ENCODE assay signal across 11 mouse cellular contexts in genomic region chr9:49722765-49723164, GRCm38 (mm10).
A peak's percentile ranks its signal among the peaks of the same experiment; 100 is the strongest.
DNase-seq lines count a peak whose midpoint lies in the region; ATAC-seq and TF ChIP-seq lines count a peak whose summit lies in the region.
"Had no signal": no experiment of that assay in that cellular context is flagged by ENCODE, and none has a peak within 500 bp of the region (broad histone marks: within the 10 kb centered on the region; RNA-seq: fewer than 3 reads in every experiment).

No protein-coding gene starts in this region.

- H3K27me3 ChIP-seq in Patski (no peaks in the 10 kb centered on the region), myocyte (ENCODE audit: control insufficient read depth, insufficient read depth, insufficient read length) (no peaks in the 10 kb centered on the region)

- in situ Hi-C loops in Patski (cut with MboI; ENCODE audit: low pct_unique_long_range_greater_than_20kb): no loop called here

- H3K36me3 ChIP-seq in myocyte (ENCODE audit: control insufficient read depth, insufficient read depth): peaks cover 5% of the 10 kb centered on the region
- H3K36me3 ChIP-seq: G1E had no signal

- ATAC-seq in Patski: no peak
- no peak for ATAC-seq in erythroblast, adult 5-6 weeks (replicated peaks; ENCODE audit: low FRiP score, poor library complexity, severe bottlenecking)

- no peak overlapping the region for H3K4me3 ChIP-seq in myocyte
- H3K4me3 ChIP-seq: heart, adult 2 months had no signal

- no peak overlapping the region for H3ac ChIP-seq in myocyte (ENCODE audit: control insufficient read depth, insufficient read length)

- DNase-seq in Patski (ENCODE audit: low read depth, low spot score): peak; percentile 42
- peak; percentile 81 for DNase-seq in cerebellum, adult 11-12 months
- peak; percentile 35 to 73 for DNase-seq in layer of hippocampus, adult 18-20 months (ENCODE audit: low spot score in 2 of 2)
- DNase-seq in embryo, embryonic 10 days (ENCODE audit: low spot score): no peak
- DNase-seq in spleen, adult 18-20 months: no peak
- DNase-seq: adrenal gland, postnatal 36 days; heart, adult 2 months; kidney, adult 11 months had no signal

- TF ChIP-seq POLR2A in myocyte (IDR thresholded peaks at IDR 0.05; ENCODE audit: insufficient read length, low read depth): no peak

- POLR2A ChIA-PET in Patski (lab: Charles Lee): no interaction called here

- CTCF ChIA-PET in Patski (lab: Charles Lee): no interaction called here

- H3K79me2 ChIP-seq in myocyte (ENCODE audit: control insufficient read depth, insufficient read depth): peaks cover 98% of the 10 kb centered on the region

- no peak for TF ChIP-seq CTCF in Patski (IDR thresholded peaks at IDR 0.05)

- peak overlapping the region; percentile 12 for H3K4me2 ChIP-seq in myocyte (ENCODE audit: low read depth)

TF ChIP-seq in myocyte, 11 proteins besides CTCF, POLR2A, EP300 and RAD21:
- TF ChIP-seq SRF (IDR thresholded peaks at IDR 0.05; ENCODE audit: control insufficient read depth, insufficient read length, low read depth) (peak; percentile 86), CEBPB (IDR thresholded peaks at IDR 0.05; ENCODE audit: insufficient read depth, poor library complexity, severe bottlenecking) (no peak)

Comparison
In these comparisons a context has a peak if more than half of its experiments do, and no peak if none do; other contexts are left out.
1. DNase-seq: peak in Patski (single experiment), cerebellum, adult 11-12 months (single experiment) and layer of hippocampus, adult 18-20 months (2 of 2); none in embryo, embryonic 10 days (single experiment) and spleen, adult 18-20 months (0 of 2).